Mouse (Mus musculus) urinary bladder, postnatal 10 days (tissue): ENCODE measurements around the gene Atxn7.

Experiments
- DNase-seq: peaks from one replicate; pipeline ENCODE4 v3.0.0; 2022; ENCODE audit warnings: low spot score

Gene Atxn7

GRCm38 (mm10) chr14:14064486-14065141 lies 103.4 kb downstream of the Atxn7 start:
- DNase-seq: no peak

GRCm38 (mm10) chr14:14065142-14065498 lies 103.9 kb downstream of the Atxn7 start:
- DNase-seq: no peak

GRCm38 (mm10) chr14:14066241-14066640 lies 105.0 kb downstream of the Atxn7 start:
- no peak for DNase-seq

- DNase-seq: no peak
Observed at GRCm38 (mm10) chr14:14067648-14068472, 106.6 kb downstream of the Atxn7 start.

GRCm38 (mm10) chr14:14068553-14068952 lies 107.3 kb downstream of the Atxn7 start:
- DNase-seq: no peak

GRCm38 (mm10) chr14:14070541-14071315 lies 109.5 kb downstream of the Atxn7 start:
- DNase-seq: no peak

- DNase-seq: no peak
Observed at GRCm38 (mm10) chr14:14071456-14071855, 110.2 kb downstream of the Atxn7 start.

GRCm38 (mm10) chr14:14080604-14081194 lies 119.5 kb downstream of the Atxn7 start:
- DNase-seq: no peak

- DNase-seq: no peak
Observed at GRCm38 (mm10) chr14:14083811-14084210, 122.6 kb downstream of the Atxn7 start.

GRCm38 (mm10) chr14:14086711-14087263 lies 125.5 kb downstream of the Atxn7 start:
- no peak for DNase-seq

- DNase-seq: no peak
Observed at GRCm38 (mm10) chr14:14087348-14087747, 126.1 kb downstream of the Atxn7 start.

- no peak for DNase-seq
Observed at GRCm38 (mm10) chr14:14088016-14088791, 127.0 kb downstream of the Atxn7 start.

- DNase-seq: no peak
Observed at GRCm38 (mm10) chr14:14090571-14090970, 129.3 kb downstream of the Atxn7 start.

GRCm38 (mm10) chr14:14098330-14098980 lies 137.2 kb downstream of the Atxn7 start:
- peak; percentile 77 for DNase-seq

- DNase-seq: no peak
Observed at GRCm38 (mm10) chr14:14100773-14101280, 139.6 kb downstream of the Atxn7 start.

GRCm38 (mm10) chr14:14101296-14101695 lies 140.1 kb downstream of the Atxn7 start:
- DNase-seq: no peak

GRCm38 (mm10) chr14:14104213-14104929 lies 143.1 kb downstream of the Atxn7 start:
- no peak for DNase-seq

GRCm38 (mm10) chr14:14104930-14105318 lies 143.7 kb downstream of the Atxn7 start:
- DNase-seq: no peak

GRCm38 (mm10) chr14:14110710-14111109 lies 149.5 kb downstream of the Atxn7 start:
- no peak for DNase-seq
